ENCODE assay signal across 26 mouse cellular contexts in the genomic region with DNA sequence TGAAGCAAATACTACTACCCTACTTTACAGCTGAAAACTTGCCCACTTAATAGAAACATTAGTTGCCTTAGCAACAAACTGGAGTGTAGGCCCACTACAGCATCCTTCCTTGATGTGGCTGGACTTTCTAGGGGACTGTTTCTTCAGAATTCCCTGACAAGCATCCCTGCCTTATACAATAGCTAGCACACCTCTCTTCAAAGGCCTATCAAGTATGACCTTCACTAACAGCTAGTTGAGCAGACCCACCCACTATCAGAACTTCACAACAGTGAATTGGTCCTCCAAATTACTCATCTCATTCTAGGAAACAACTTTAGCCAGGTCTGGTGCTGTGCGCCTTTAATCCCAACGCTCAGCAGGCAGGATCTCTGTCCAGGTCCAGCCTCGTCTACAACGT. TPM values are rescaled to one million over a fixed set of nuclear protein-coding genes. Genes with fewer than 3 reads are reported as not detected.
DNase-seq lines count a peak whose midpoint lies in the region; ATAC-seq and TF ChIP-seq lines count a peak whose summit lies in the region.
"Had no signal": no experiment of that assay in that cellular context is flagged by ENCODE, and none has a peak within 500 bp of the region (broad histone marks: within the 10 kb centered on the region; RNA-seq: fewer than 3 reads in every experiment).

No protein-coding gene starts in this region.

- TF ChIP-seq CTCF in testis, adult 2 months (IDR thresholded peaks at IDR 0.05; ENCODE audit: control insufficient read depth, insufficient read depth, insufficient replicate concordance, low read depth, low read length), result no peak
- TF ChIP-seq CTCF in lung, postnatal 0 days (IDR thresholded peaks at IDR 0.05), result no peak

- 95% methylated on average over 4 of the region's 4 CpGs for WGBS in lung, postnatal 0 days

- no peak for TF ChIP-seq POLR2A in testis, adult 2 months (IDR thresholded peaks at IDR 0.05; ENCODE audit: control insufficient read depth, low read depth, low read length)

- no peaks in the 10 kb centered on the region for H3K9me3 ChIP-seq in ES-E14 (ENCODE audit: control insufficient read depth, insufficient read depth, low read depth, low read length)
- no peaks in the 10 kb centered on the region for H3K9me3 ChIP-seq in lung, postnatal 0 days (ENCODE audit: low read length)
- H3K9me3 ChIP-seq: embryonic facial prominence, embryonic 13.5 days; embryonic facial prominence, embryonic 15.5 days; forebrain, embryonic 10.5 days; forebrain, embryonic 12.5 days had no signal

- H3K36me3 ChIP-seq in testis, adult 2 months (ENCODE audit: control insufficient read depth, insufficient read depth, low read length), result peaks cover under 1% of the 10 kb centered on the region; the same call in 1 of the 2 replicates
- H3K36me3 ChIP-seq in ES-E14 (ENCODE audit: control insufficient read depth, insufficient read depth, low read length, poor library complexity, severe bottlenecking), result peaks cover 3% of the 10 kb centered on the region
- H3K36me3 ChIP-seq in lung, postnatal 0 days (ENCODE audit: insufficient read depth, low read length), result peaks cover 6% of the 10 kb centered on the region; the same call in 1 of the 2 replicates

- no peak overlapping the region for H3K4me2 ChIP-seq in lung, postnatal 0 days (replicated peaks; ENCODE audit: low read depth, low read length)
- H3K4me2 ChIP-seq: embryonic facial prominence, embryonic 13.5 days; embryonic facial prominence, embryonic 15.5 days; forebrain, embryonic 12.5 days had no signal

- DNase-seq in testis, postnatal 10 days (ENCODE audit: low spot score), result no peak
- DNase-seq in ES-E14 (ENCODE audit: low read depth, low spot score) (no peak), ZHBTc4 (ENCODE audit: low read depth, low spot score) (peak; percentile 70)
- DNase-seq in spleen, postnatal 4 days (ENCODE audit: low spot score in 2 of 2), result no peak
- no peak for DNase-seq in lung, postnatal 0 days (ENCODE audit: low spot score)
- DNase-seq: adrenal gland, adult 2 months; adrenal gland, postnatal 10 days; adrenal gland, postnatal 25 days; B cell, adult 2 months; cerebellum, adult 11 months; cerebellum, adult 18-20 months; cerebellum, adult 8-10 months; cerebellum, adult 9-11 months; cerebellum, postnatal 14 days; cerebellum, postnatal 36 days; embryo, embryonic 11 days had no signal

- no peak overlapping the region; the same call in 1 of the 2 replicates for H3K4me3 ChIP-seq in testis, adult 2 months (ENCODE audit: control insufficient read depth, low read depth, low read length)
- no peak overlapping the region for H3K4me3 ChIP-seq in ES-E14 (ENCODE audit: insufficient read depth in 1 of 2, low read depth in 1 of 2, low read length in 2 of 2, poor library complexity in 1 of 2, severe bottlenecking in 1 of 2)
- H3K4me3 ChIP-seq in lung, postnatal 0 days (ENCODE audit: low read depth, low read length), result no peak overlapping the region
- H3K4me3 ChIP-seq: embryonic facial prominence, embryonic 13.5 days; embryonic facial prominence, embryonic 15.5 days; erythroblast, embryonic 14.5 days; forebrain, embryonic 10.5 days; forebrain, embryonic 12.5 days had no signal

- ATAC-seq in lung, postnatal 0 days, result no peak
- ATAC-seq: CD4-positive, CD25-positive, alpha-beta regulatory T cell, adult 4 months; forebrain, embryonic 14.5 days; forebrain, embryonic 16.5 days had no signal

- H3K27me3 ChIP-seq in testis, adult 2 months (ENCODE audit: control insufficient read depth, insufficient read depth, low read length), result no peaks in the 10 kb centered on the region
- no peaks in the 10 kb centered on the region for H3K27me3 ChIP-seq in lung, postnatal 0 days (replicated peaks; ENCODE audit: insufficient read depth, low read length)
- H3K27me3 ChIP-seq: CH12.LX; embryonic facial prominence, embryonic 13.5 days; embryonic facial prominence, embryonic 15.5 days; forebrain, embryonic 12.5 days had no signal

- no peaks in the 10 kb centered on the region; the same call in none of the 2 replicates for H3K4me1 ChIP-seq in testis, adult 2 months (ENCODE audit: control insufficient read depth, insufficient read depth, low read length)
- peaks cover 0 to 7% of the 10 kb centered on the region in 2 experiments; a peak in 2 of 4 replicates for H3K4me1 ChIP-seq in ES-E14 (ENCODE audit: control insufficient read depth in 2 of 2, insufficient read depth in 2 of 2, low read length in 2 of 2, poor library complexity in 1 of 2)
- no peaks in the 10 kb centered on the region for H3K4me1 ChIP-seq in lung, postnatal 0 days (ENCODE audit: insufficient read depth, low read depth, low read length)
- H3K4me1 ChIP-seq: embryonic facial prominence, embryonic 13.5 days; embryonic facial prominence, embryonic 15.5 days; forebrain, embryonic 10.5 days; forebrain, embryonic 12.5 days had no signal

- in situ Hi-C loops in ES-E14 (cut with MboI; ENCODE audit: low sequenced_read_pairs in 2 of 2, unreplicated experiment in 2 of 2), result no loop called here

- no peak overlapping the region for H3K9ac ChIP-seq in ES-E14 (ENCODE audit: insufficient read depth, low read depth, low read length, poor library complexity, severe bottlenecking)
- H3K9ac ChIP-seq in lung, postnatal 0 days (replicated peaks; ENCODE audit: low read depth), result no peak overlapping the region
- H3K9ac ChIP-seq: embryonic facial prominence, embryonic 13.5 days; embryonic facial prominence, embryonic 15.5 days; forebrain, embryonic 12.5 days had no signal

- H3K27ac ChIP-seq in testis, adult 2 months (ENCODE audit: control insufficient read depth, insufficient read depth, low read depth, low read length), result peak overlapping the region; percentile 86
- H3K27ac ChIP-seq in ES-E14 (ENCODE audit: insufficient read depth, low read depth, low read length, poor library complexity, severe bottlenecking), result peak overlapping the region; percentile 25; the same call in 1 of the 2 replicates
- no peak overlapping the region for H3K27ac ChIP-seq in lung, postnatal 0 days (ENCODE audit: low read length)
- H3K27ac ChIP-seq: embryonic facial prominence, embryonic 13.5 days; embryonic facial prominence, embryonic 15.5 days; forebrain, embryonic 10.5 days; forebrain, embryonic 12.5 days had no signal

- TF ChIP-seq EP300 in lung, postnatal 0 days (IDR thresholded peaks at IDR 0.05), result no peak

TF ChIP-seq in ES-E14, 5 proteins besides CTCF, POLR2A, EP300 and RAD21:
- TF ChIP-seq MAFK (IDR thresholded peaks at IDR 0.05; ENCODE audit: insufficient read depth, low read depth, low read length) (no peak), CHD2 (IDR thresholded peaks at IDR 0.05; ENCODE audit: low read depth, low read length) (0 out of 2 replicates have a peak, but pooled peaks have one; percentile 54), ZNF384 (IDR thresholded peaks at IDR 0.05; ENCODE audit: low read depth, low read length) (no peak), ZC3H11A (IDR thresholded peaks at IDR 0.05; ENCODE audit: borderline replicate concordance, low read depth, low read length) (no peak), HCFC1 (IDR thresholded peaks at IDR 0.05; ENCODE audit: borderline replicate concordance, insufficient read depth, low read length) (no peak)

RNA-seq across cellular contexts. Expression of a gene that starts 11.7 kb away (rescaled TPM):
- polyA plus RNA-seq in testis, adult 2 months (2012; rRNA removed), result 24.2 and 31.3 TPM in 2 replicates
- total RNA-seq in ES-E14 (2012; rRNA removed), result 39.9 and 45.5 TPM in 2 replicates
- 27.0 and 29.1 TPM in 2 replicates for polyA plus RNA-seq in lung, postnatal 0 days (2015; fragmentation: Nextera tagmentation; extraction: Ambion mirVana)

RNA-seq across cellular contexts. Expression of a gene that starts 21.8 kb away (rescaled TPM):
- polyA plus RNA-seq in testis, adult 2 months (2012; rRNA removed), result 15.4 and 18.5 TPM in 2 replicates
- total RNA-seq in ES-E14 (2012; rRNA removed), result 133 and 156 TPM in 2 replicates
- polyA plus RNA-seq in lung, postnatal 0 days (2015; fragmentation: Nextera tagmentation; extraction: Ambion mirVana), result 3.4 and 4.2 TPM in 2 replicates
